Mouse (Mus musculus) gastrocnemius, postnatal 14 days (tissue): ENCODE data around the gene Cuedc1. TPM values are rescaled to one million over a fixed set of nuclear protein-coding genes. Genes with fewer than 3 reads are reported as not detected.

ENCODE experiments used
- DNase-seq: peaks from one replicate; pipeline ENCODE4 v3.0.0; 2021; ENCODE audit warnings: mixed read lengths
- intact Hi-C: fragments of 180-260 bp; cut with DNase I; formaldehyde crosslinking; loops from one replicate; pipeline ENCODE4 v1.15.1; 2025; ENCODE audit warnings: low total_unique reads
- long read RNA-seq, 2 experiments: library from polyadenylated mRNA; stranded (forward); transcript quantifications; one replicate each; pipeline ENCODE4 v2.0.0; 2021
- total RNA-seq, 2 experiments: library from RNA; stranded (reverse); gene quantifications; 2 replicates each; pipeline ENCODE4 v1.2.3; 2021

Cuedc1 gene
- 10 to 100 TPM; 48.5 to 50.0 TPM for total RNA-seq
- long read RNA-seq, experiment 1, transcript Cuedc1-201 (11 exons, 3,180 nt) = major isoform, 13 of 49 reads
- long read RNA-seq, experiment 1, partial matches to known transcripts = 24 of 49 reads
- long read RNA-seq, experiment 1, other reads (novel, unspliced or antisense) = 11 of 49 reads
- long read RNA-seq, experiment 2, transcript Cuedc1-201 (11 exons, 3,180 nt) = major isoform, 23 of 119 reads
- long read RNA-seq, experiment 2, partial matches to known transcripts = 33 of 119 reads
- long read RNA-seq, experiment 2, other reads (novel, unspliced or antisense) = 62 of 119 reads

DNA sequence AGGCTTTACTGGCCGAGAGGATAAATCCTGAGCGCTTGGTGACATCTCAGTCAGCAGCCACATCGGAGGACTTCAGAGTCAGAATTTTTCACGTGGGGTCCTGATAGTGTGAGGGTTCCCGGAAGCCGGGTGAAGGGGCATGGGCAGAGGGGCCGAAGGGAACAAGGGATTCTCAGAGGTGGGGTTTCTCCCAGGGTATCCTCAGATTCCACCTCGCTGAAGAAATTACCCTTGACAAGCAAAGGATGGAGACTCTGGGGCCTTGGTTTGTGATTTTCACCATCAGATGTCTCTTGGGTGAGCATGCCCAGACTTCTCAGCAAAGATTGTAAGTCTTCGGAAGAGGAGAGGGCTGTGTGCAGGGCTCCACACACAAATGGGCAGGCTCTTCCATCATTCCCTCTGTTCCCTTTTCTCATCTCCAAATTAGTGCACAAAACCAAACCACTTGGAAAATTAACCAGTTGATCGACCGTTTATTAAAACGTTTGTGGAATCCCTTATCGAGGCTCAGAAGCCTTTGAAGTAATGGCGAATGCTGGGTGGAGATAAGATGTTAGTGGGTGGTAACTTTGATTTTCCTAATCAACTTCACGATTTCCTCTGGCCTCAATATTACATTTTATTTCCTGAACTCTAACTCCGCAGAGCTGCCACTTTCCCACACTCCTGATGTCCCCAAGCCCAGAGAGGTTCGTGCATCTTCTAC is at the start of gene Cuedc1:
Gene Cuedc1, plus strand, starts transcription at position 38 of the 709 bp plus-strand sequence.
- intact Hi-C loops = no loop called here
- no peak for DNase-seq

DNA sequence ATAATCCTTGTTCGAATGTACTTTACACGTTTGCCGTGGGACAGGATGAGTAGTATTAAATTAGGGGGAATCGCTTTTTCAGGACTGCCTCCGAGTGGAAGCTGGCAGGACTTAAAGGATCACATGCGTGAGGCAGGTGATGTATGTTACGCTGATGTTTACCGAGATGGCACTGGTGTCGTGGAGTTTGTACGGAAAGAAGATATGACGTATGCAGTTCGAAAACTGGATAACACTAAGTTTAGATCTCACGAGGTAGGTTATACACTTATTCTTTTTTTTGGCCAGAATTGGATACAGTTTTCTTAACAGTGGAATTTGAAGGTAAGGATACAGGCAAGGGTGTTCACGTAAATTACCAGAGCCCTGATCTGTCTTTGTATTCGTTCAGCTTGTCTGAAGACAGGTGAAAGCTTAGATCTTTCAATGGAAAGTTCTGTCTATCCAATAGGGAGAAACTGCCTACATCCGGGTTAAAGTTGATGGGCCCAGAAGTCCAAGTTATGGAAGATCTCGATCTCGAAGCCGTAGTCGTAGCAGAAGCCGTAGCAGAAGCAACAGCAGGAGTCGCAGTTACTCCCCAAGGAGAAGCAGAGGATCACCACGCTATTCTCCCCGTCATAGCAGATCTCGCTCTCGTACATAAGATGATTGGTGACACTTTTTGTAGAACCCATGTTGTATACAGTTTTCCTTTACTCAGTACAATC is 48.7 kb upstream of the Cuedc1 start:
- no peak for DNase-seq
- intact Hi-C loops = loop anchor here (5.0 kb wide), 1 partner anchor 62 kb away; the partner anchor contains the start of gene Dynll2

DNA sequence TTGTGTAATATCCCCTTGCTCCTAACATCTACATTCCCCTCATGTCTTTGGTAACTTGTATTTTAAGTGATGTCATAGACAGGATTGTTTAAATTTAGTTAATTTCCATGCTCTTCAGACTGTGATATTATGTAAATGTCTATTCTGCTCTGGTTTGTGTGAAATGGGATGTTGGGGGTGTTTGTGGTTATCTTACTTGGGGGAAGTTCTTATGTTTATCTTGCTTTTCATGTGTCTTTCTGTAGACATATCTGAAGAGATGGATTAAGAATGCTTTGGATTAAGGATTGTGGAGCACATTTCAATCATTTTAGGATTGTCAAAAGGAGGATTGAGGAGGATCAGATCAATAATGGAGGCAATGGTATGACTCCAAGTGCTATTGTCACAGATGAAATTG is 48.1 kb upstream of the Cuedc1 start:
- intact Hi-C loops = loop anchor here (5.0 to 10.0 kb wide), 2 partner anchors 62 to 775 kb away; partner anchors contain the start of gene Dynll2
- DNase-seq = no peak

DNA sequence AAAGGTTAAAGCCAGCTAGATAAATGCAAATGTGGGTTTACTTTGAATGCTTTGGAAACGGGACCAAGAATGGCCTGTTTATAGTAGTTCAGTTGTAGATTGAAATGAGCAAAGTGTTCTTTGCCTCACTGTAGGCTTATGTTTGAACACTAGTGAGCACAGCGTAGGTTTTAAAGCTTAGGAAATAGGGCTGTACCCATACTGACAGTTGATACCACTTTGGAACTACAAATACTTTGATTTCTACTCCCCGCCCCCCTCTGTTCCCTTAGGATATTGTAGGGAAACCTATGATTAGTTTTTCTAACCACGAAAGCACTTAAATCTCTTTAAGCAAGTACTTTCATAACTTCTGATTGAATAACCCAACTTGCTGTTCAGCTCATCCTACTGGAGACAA is 45.2 kb upstream of the Cuedc1 start:
- DNase-seq = no peak
- intact Hi-C loops = loop anchor here (10.0 kb wide), 1 partner anchor 772 kb away; no protein-coding TSS in a partner anchor

DNA sequence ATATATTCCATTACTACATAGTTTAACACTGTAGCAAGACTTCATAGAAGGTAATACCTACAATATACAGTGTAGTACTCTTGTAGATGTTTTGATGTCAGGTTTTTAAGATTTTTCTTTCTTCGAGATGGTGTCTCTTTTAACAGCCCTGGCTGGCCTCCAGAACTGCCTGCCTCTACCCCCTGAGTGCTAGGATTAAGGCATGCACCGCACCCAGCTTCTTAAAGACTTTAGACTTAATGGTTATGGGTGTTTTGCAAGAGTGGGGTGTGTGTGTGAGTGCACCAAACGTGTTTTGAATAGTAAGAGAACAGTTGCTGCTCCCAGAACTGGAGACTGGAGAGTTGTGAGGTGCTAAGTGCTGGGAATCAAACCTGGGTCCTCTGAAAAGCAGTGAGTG is 44.0 kb upstream of the Cuedc1 start:
- intact Hi-C loops = loop anchor here (10.0 kb wide), 1 partner anchor 771 kb away; no protein-coding TSS in a partner anchor
- DNase-seq = no peak

DNA sequence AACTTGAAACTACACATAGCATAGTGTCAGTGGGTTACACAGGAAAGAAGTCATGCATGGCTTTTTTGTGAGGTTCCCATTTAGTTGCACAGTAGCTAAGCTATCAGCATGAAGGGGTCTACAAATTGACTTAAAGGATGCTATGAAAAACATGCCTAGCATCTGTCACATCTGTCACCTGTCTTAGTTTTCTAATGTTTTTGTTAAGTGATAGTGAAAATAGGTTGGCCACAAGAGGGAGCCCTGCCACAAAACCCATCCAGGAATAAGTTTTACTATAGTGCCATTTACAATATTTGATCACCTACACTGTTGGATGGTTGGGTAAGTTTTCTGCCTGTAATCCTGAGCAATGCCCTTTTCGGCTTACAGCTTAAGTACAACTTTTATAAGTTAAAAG is 43.3 kb upstream of the Cuedc1 start:
- DNase-seq = peak; percentile 21
- intact Hi-C loops = loop anchor here (10.0 kb wide), 1 partner anchor 770 kb away; no protein-coding TSS in a partner anchor

DNA sequence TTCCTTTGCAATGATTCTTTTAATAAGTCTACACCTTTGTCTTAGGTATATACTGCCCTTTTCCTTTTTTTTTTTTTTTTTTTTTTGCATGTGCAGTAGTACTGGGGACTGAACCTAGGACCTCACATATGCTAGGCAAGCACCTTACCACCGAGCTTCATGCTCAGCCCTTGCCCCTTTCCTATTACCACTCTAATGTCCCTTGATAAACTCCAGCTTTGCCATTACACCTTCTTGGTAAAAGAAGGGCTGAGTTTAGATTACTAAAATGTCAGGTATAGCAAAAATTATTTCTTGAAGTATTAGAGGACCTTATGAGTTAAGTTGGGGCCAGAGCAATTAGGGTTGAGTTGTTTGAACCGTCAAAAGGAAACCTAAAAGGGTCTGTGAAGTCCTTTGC is 42.1 kb upstream of the Cuedc1 start:
- DNase-seq = no peak
- intact Hi-C loops = loop anchor here (5.0 to 10.0 kb wide), 2 partner anchors 137 to 769 kb away; no protein-coding TSS in a partner anchor

DNA sequence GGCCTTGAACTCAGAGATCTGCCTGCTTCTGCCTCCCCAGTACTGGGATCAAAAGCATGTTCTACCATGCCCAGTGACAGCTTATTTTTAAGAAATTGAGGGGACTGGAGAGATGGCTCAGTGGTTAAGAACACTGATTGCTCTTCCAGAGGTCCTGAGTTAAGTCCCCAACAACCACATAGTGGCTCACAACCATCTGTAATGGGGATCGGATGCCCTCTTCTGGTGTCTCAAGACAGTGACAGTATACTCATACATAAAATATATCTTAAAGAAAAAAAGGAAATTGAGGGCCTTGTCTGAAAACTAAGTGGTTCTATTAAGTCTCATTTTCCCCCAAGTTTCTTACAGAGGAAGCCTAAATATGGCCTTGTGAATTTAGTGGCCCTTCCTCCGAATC is 40.1 kb upstream of the Cuedc1 start:
- intact Hi-C loops = loop anchor here (5.0 to 10.0 kb wide), 2 partner anchors 135 to 767 kb away; no protein-coding TSS in a partner anchor
- no peak for DNase-seq

DNA sequence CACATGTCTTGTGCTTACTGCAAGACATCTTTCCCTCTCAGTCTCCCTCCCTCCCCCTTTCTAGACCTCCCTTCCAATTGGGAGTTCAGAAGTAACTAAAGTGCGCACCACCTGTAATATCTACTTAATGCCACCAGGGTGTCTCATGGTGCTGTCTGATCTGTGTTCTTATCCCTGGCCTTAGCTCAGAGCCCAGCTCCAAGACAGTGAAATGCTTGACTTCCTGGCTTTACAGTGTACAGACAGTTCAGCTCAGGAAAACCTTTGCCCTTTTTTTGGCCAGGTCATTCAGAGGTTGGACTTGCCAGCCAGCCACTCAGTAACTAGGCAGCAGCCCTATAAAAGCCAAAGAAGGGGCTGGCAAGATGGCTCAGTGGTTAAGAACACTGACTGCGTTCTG is 38.7 kb upstream of the Cuedc1 start:
- intact Hi-C loops = loop anchor here (5.0 to 10.0 kb wide), 2 partner anchors 133 to 766 kb away; no protein-coding TSS in a partner anchor
- peak; percentile 39 for DNase-seq

DNA sequence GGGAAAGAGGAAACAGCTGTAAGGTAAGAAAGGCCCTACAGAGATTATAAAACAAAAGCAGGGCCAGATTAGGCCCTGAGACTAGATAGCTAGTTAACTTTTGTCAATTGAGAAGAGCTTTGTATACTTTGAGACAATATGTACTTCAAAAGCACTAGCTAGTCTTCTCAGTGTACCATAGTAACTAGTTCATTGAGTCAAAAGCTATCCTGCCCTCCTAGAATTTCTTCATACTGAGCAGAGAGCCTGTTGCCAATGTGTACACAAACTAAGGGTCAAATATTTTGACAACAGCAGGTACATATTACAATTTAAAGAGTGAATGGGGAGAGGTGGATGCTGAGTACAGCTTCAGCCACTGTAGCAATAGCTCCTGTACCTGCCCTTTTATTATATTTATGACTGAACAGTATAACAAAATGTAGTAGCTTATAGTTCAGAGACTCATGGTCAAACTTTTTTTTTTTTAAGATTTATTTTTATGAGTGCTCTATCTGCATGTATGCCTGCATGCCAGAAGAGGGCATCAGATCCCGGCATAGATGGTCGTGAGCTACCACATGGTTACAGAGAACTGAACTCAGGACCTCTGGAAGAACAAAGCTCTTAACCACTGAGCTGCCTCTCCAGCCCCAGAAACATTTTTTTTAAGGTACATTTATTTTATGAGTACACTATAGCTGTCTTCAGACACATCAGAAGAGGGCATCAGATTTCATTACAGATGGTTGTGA is 35.8 kb upstream of the Cuedc1 start:
- no peak for DNase-seq
- intact Hi-C loops = no loop called here

DNA sequence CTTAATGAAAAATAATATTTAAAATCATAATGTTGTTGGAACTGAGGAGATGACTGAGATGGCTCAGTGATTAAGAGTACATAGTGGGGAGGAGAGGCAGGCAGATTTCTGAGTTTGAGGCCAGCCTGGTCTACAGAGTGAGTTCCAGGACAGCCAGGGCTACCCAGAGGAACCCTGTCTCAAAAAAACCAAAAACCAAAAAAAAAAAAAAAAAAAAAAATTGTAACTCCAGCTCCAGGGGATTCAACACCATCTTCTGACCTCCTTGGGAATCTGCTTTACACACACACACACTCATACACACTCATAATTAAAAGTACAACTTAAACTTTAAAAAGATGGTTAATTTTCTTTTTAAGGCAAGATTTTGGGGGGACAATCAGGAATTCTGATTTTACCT is 32.1 kb upstream of the Cuedc1 start:
- no peak for DNase-seq
- intact Hi-C loops = no loop called here

DNA sequence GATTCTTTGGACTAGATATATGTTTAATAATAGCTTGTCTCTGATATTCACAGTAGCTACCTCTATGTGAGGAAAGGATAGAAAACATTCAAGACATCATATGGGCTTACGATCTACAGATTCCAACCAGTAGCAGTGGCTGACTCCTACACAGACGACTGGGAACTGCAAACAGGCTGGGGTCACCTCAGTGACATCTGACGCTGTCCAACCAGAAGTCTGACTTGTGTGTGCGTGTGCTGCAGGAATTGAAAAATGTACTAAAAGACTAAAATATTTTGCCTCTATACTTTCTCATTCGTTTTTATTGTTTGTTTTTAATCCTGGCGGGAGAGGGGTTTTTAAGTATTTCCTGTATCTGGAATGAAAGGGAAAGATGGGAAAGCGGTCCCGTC is 30.7 kb upstream of the Cuedc1 start:
- intact Hi-C loops = no loop called here
- no peak for DNase-seq

DNA sequence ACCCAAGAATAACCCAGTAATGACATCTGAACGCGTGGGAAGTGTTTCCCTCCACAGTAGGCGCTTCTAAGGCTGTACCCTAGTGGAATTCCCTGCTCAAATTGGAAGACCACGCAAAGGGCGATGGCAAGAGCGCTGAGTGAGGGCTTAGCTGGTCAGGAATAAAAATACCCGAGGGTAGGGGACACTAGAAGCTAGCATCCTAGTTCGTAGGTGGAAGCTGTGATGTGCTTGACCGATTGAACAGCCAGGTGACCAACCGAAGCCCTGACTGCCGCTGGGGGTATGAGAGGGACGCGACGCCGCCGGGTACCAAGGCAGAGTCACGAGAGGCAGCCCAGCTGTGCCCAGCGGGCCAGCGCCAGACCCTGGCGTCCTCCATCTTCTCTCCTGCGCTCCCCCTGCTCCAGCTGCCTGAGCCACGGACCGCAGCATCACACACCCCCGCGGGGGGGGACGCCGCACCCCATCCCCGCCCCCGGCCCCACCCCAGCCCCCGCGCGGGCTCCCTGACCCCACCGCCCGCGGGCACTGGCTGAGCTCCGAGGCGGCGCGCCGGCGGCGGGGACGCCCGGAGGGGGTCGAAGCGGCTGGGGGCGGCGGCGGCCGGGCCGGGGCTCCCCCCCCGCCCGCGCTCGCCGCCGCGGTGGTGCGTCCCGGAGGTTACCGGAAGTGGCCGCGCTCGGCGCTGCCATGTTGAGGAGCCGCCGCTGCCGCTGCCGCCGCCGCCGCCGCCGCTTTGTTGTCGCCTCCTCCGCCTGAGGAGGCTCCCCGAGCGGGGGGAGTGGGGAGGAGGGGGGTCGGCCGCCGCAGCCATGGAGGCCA is 30.1 kb upstream of the Cuedc1 start, which contains the start of gene Vezf1:
Gene Vezf1, plus strand, starts transcription at position 694 of the 825 bp plus-strand sequence.
- peak; percentile 84 for DNase-seq
- intact Hi-C loops = no loop called here

DNA sequence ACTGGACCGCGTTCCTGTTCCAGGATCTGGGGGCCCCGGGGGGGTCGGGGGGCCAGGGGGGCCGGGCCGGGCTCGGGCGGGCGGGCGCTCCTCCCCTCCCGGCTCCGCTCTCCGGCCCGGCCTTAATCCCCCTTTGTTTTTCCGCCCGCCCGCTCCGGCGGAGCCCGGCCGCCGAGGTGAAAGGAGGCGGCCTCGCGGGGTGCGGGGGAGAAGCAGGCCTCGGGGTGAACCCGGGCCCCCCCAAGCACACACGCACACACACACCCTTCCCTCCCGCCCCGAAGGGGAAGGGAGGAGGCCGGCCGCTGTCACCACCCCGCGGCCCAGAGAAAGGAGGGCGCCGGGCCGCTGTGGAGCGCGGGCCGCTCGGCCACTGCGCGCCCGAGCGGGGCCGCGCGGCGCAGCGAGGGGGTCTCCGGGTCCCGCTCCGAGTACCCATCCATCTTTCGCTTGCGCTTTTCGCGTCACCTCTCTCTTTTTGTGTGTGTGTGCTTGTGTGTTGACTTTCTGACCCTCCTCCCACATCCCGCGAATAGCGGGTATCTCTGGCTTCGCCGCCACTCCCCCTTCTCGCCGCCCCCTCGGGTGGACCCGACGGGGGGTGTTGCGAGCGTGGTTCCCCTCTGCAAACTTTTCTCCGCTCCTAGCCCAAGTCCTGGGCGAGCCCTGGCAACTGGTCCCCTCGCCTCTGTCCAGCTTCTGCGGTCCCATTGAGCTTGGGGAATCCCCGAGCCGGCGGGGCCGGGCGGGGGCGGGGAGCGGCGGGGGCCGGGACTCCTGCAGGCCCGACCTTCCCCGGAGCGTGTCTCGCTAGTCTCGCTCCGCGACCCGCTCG is 29.2 kb upstream of the Cuedc1 start:
- DNase-seq = peak; percentile 86
- intact Hi-C loops = no loop called here

DNA sequence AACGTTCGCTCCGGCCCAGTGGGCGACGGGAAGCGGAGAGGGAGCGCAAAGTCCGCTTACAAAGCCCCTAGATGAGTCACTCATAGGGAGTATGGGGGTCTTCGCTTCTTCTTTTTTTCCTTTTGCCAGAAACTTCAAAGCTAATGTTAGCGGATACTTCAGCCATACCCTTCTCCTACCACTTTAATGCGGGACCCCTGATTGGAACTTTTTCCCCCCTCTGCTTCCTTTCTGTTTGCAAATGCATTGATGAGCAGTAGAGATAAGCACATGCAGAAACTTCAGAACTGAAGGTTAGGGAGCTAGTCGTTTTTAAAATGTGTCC is 28.6 kb upstream of the Cuedc1 start:
- intact Hi-C loops = no loop called here
- no peak for DNase-seq

DNA sequence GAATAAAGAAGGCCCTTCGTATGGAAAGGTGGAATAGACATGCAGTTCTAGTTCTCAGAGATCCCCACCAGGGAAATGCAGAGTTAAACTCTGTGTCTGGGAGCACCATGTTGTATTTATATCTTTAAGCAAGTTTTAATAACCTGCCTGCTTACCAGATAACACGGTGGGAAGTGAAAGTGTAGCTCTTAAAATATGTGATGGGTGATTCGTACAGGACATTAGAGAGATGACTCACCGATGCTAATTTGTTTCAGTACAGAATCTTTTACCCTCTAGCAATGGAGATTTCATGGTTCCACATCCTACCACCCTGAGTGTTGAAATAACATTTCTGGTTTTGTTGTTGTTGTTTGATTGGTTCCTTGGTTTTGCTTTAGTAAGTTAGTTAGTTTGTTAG is 27.5 kb upstream of the Cuedc1 start:
- no peak for DNase-seq
- intact Hi-C loops = no loop called here

DNA sequence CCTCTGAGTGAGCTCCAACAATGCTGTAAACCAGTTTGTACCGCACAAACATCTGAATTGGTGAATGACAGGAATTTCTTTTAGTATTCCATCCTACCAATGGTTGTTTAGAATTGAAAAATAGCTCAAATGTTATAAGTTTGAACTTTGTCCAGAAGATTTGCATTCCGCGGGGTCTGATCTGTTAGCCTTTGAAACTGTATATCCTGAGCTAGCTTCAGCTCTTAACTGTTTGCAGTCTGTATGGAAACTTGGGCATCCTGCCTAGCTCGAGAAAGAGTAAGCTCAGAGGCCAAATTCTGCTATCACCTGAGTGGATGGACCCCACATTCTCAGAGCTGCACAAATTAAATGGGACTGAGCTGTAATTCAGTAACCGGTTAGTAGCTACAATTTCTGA is 26.7 kb upstream of the Cuedc1 start:
- intact Hi-C loops = no loop called here
- no peak for DNase-seq

DNA sequence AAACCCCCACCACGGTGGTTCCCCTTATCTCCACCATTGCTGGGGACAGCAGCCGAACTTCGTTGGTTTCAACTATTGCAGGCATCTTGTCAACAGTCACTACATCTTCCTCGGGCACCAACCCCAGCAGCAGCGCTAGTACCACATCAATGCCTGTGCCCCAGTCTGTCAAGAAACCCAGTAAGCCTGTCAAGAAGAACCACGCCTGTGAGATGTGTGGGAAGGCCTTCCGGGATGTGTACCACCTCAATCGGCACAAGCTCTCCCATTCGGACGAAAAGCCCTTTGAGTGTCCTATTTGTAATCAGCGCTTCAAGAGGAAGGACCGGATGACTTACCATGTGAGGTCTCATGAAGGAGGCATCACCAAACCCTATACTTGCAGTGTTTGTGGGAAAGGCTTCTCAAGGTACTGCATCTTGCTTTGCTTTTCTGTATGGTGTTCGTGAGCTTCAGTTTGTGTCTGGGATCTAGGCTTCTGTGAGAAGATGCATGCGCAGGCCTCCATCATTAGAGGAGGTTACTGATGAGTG is 24.4 kb upstream of the Cuedc1 start:
- no peak for DNase-seq
- intact Hi-C loops = no loop called here
